Mouse (Mus musculus) liver, adult (tissue): ENCODE measurements around the gene Gng3.
A peak's percentile ranks its signal among the peaks of the same experiment; 100 is the strongest.

ENCODE experiments used
- GATA4 ChIP-seq: IDR thresholded peaks from 2 replicates; pipeline ENCODE4 v1.6.1; 2014; ENCODE audit warnings: mild to moderate bottlenecking, low read length; ENCODE audit not compliant: insufficient replicate concordance

Gng3 gene

DNA sequence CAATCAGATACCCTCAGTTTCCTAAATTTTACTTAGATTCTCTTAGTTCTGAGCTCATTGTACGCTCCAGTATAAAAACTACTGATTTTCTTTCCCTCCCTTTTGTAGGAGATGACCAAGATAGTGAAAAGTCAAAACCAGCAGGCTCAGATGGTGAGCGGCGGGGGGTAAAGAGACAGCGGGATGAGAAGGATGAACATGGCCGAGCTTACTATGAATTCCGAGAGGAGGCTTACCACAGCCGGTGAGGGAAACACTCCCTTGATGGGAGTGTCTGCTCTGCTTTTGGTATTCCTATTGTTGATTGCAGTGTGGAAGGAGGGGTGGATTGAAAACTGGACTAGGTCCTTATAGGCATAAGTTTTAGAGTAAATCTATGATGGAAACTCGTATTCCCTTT is 16.3 kb downstream of the Gng3 start:
- TF ChIP-seq GATA4, result no peak

DNA sequence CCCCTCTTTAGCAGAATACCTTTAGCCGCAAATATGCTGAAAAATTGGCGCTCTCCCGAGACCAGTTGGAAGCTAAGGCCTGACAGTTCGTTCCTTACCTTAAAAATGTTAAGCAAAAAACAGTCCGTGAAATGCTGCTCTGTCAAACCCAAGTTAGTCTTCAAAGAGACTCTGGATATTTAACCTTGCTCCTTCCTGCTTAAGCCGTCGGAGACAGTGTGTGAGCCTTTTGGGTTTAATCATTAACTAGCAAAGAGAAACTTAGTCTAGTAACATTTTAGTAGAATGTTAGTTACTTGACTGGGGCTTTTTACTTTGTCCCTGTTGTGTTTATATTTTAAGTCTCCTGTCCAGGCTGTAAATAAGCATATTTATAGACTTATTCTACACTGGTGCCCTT is 17.8 kb downstream of the Gng3 start:
- no peak for TF ChIP-seq GATA4

DNA sequence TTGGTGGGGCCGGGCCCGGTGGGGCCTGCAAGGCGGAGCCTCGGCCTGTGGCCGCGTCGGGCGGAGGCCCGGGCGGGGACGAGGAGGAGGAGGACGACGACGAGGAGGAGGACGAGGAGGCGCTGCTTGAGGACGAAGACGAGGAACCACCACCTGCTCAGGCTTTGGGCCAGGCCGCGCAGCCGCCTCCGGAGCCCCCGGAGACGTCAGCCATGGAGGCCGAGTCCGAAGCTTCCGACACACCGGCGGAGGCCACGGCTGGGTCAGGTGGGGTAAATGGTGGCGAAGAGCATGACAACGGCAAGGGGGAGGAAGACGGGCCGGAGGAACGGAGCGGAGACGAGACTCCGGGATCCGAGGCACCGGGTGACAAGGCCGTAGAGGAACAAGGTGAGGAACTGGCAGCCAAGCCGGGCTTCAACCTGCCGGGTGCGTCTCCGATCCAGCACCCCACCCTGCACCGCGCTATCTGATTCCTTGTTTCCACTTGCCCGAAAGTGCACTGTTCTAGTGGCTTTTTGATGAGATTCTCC is 18.5 kb downstream of the Gng3 start:
- TF ChIP-seq GATA4, result no peak

DNA sequence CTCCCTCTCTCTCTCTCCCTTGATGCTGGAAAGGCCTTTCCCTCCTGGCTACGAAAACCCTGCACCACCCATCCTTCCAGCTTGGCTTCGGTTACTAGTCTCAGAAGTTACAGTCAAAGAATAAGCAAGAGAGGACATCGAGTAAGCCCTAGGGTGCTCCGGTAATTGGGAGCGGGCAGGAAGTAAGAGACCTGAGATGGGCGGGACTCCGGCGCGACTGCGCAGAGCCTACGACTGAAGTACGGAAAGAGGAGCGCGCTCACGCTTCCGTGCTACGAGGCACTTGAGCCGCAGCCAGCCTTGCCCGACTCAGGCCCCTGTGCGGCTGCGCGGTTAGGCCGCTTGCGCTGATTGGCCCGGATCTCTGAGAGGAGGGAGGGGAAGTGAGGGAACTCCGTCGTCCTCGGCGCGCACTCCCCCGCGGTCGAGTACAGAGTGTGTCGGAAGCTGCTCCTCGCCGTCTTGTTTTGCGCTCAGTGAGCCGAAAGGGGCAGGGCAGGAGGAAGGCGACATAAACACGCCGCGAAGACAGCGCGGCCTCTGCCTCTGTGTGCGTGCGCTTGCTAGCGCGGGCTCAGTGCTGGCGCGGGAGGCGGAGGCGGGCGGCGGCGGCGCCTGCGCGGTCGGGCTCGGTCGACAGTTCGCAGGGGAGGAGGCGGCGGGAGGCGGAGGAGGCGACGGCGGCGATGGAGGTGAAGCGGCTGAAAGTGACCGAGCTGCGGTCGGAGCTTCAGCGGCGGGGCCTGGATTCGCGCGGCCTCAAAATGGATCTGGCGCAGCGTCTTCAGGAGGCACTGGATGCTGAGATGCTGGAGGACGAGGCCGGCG is 19.2 kb downstream of the Gng3 start, which contains the start of gene Hnrnpul2:
Gene Hnrnpul2, plus strand, starts transcription at position 415 of the 828 bp plus-strand sequence.
- no peak; the same call in 1 of the 2 replicates for TF ChIP-seq GATA4

DNA sequence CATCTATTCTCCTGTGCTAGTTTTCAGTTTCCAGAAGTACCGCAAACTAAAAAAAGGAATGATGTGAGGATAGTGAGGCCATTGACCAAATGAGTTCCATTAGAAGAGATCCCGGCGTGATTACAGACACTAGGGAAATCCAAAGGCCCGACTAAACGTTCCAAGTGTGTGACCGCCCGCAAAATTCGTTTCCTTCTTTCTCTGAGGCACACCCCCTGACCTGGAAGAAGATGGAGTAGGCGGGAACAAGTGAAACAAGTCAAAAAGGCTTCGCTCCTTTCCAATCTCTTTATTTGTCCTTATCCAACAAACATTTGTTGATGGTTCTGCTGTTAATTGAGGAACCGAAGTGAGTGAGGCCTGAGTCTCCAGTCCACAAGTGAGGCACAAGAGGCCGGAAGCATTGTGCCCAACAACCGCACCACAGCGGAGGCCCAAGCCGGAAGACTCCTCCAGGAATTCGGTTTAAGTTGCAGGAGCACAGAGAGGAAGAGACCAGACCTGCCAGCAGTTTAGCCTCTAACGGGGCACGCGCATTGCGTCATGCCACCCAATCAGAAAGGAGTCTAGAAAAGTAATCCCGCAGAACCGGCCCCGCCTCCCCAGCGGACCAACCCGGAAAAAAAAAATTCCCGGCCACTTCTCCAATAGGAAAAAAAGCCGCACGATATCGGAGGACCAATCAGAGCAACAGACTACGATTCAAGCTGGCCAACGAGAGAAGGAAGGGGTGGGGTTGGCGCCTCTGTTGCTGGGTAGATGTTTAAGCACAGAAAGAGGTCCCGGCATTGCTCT is 20.0 kb downstream of the Gng3 start, which contains the start of gene Ttc9c:
Gene Ttc9c, minus strand, starts transcription at position 533 of the 795 bp plus-strand sequence.
- TF ChIP-seq GATA4, result no peak

DNA sequence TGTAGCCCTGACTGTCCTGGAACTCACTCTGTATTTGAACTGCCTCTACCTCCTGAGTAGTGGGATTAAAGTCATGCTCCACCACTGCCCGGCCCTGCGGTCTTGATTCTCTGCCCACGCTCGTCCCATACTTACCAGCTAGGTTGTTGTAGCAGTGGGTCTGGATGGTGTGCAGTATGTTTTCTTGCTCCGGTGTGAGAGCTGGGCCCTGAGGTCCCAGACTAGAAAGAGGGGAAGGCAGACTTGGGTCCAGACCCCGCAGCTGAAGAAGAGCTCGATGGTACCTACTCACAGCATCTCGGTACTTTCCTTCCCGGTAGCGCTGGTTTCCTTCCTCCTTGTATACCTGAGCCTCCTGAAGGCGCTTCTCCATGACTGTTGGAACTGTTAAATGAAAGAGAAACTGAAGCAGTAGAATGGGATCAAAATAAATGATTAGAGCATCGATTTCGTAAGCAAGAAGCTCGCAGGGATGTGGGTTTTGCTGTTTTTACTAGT is 20.6 kb downstream of the Gng3 start:
- no peak for TF ChIP-seq GATA4

DNA sequence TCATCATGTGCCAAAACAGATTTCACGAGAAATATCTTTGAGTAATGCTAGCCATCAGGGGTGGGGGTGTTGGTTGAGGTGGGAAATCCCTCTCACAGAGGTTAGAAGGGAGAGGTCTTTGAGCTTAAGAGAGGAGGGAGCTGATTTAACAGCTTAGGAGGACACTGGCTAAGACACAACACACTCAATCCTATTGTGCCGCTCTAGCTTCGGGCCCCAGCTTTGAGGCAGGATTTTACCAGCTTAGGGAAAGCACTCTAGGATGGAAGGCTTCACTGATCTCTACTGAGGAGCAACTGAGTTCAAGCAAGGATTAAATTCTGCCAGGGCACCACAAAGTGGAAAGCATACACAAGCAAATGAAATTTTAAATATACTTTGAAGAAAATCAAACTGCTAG is 22.0 kb downstream of the Gng3 start:
- TF ChIP-seq GATA4, result no peak

DNA sequence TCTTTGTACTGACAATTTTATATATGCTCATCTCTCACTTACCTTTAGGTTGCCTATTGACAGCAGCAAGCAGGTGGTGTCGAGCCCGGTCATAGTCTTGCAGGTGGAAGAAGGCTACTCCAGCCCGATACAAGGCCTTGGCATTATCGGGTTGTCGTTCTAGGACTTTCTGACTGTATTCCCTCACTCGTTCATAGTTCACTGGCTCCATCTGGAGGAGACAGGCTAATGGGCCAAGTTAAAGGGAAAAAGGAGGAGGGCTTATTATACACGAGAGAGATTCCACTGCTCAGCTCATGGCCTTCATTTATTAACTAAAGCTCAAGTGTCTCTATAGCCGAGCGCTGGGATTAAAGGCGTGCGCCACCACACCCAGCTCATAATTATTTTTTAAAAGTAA is 23.2 kb downstream of the Gng3 start:
- no peak for TF ChIP-seq GATA4

DNA sequence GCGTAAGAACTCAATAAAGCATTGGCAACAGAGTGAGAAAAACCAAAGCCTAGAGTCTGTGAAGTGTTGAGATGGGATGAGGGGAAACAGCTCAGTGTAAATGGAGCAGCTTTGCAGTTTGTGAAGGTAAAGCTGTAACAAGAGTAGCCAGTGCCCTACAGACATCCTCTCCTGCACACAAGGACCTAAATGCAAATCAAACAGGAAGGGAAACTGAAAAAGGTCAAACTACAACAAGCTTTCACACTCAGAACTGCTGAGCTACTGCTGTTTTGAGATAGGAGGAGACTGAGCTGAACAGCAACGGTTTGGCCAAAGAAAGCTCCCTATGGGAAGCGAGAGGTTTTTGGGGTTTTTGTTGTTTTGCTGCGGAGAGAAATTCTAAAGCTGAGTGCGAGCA is 32.2 kb downstream of the Gng3 start:
- TF ChIP-seq GATA4, result no peak

DNA sequence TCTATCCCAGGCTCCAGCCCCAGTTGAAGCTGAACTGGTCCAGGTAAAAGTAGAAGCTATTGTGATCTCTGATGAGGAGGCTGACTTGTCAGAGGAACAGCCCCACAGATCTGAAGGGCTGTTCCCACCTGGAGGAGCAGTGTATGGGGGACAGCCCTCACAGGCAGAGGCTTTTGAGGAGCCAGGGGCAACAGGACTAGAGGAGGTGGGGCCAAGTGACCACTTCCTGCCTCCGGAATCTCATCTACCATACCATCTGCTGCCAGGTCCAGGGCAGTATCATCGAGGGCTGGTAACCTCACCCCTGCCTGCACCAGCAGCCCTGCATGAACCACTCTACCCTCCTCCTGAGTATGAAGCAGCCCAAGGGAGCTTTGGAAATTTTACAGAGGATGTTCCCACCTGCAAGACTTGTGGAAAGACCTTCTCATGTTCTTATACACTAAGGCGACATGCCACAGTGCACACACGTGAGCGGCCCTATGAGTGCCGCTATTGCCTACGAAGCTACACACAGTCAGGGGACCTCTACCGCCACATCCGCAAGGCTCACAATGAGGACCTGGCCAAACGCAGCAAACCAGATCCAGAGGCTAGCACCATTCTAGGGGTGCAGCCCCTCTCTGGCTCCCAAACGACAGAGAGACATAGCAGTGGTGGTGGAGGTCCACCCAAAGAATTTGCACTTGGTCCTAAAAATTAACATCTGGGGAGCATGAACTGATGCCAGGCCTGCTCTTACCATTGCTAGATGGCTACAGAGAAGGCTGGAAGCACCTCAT is 34.9 kb downstream of the Gng3 start:
- no peak for TF ChIP-seq GATA4

DNA sequence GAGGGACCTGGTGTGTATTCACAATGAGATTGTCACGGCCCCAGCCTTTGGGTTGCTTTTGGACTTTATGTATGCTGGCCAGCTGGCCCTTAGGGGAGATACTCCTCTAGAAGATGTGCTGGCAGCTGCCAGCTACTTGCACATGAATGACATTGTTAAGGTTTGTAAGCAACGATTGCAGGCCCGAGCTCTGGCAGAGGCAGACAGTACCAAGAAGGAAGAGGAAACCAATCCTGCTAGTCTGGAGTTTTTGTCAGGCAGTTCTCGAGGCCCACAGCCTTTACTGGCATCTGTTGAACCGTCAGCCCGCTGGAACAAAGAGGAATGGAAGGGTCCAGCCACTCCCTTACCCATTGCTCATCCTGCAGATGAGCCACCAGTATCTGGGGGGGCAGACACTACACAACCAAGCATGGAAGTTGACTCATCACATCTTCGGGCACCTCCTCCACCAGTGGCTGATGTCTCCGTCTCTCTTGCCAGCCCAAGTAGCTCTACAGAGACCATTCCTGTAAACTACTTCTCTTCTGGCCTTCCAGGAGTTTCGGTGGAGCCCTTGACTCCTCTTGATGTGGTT is 35.7 kb downstream of the Gng3 start:
- TF ChIP-seq GATA4, result no peak

DNA sequence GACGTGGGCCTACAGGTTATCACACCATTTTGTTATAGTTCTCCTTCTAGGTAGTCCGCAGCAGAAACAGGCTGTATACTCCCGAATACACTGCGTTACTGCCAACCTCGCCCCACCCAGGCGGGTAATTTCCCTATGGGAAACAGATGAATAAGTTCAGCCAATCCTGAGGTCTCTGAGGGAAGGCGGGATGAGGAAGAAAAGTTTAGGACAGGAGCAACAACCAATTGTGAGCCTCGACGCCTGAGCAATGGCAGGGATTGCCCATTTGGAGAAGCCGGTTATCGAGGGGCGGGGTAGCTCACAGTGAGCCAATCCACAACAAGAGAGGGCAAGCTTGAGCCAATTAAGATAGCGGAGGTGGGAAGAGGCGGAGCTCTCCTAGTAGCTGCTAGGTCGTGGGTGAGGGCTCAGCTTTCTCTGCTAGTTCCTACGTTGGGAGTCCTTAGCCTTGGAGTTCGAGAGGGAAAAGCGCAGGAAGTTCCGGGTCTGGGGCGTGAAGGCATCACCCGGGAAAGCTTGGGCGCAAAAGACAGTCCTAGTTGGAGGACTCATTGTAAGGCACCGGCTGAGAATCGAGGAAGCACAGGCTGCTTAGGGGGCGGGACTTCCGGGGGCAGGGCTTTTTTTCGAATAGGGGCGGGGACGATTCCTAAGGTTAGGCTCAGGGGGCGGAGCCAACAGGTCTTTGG is 36.7 kb downstream of the Gng3 start, which contains the start of gene Zbtb3:
Gene Zbtb3, plus strand, starts transcription at position 426 of the 692 bp plus-strand sequence.
- peak; percentile 48; the same call in 1 of the 2 replicates for TF ChIP-seq GATA4

DNA sequence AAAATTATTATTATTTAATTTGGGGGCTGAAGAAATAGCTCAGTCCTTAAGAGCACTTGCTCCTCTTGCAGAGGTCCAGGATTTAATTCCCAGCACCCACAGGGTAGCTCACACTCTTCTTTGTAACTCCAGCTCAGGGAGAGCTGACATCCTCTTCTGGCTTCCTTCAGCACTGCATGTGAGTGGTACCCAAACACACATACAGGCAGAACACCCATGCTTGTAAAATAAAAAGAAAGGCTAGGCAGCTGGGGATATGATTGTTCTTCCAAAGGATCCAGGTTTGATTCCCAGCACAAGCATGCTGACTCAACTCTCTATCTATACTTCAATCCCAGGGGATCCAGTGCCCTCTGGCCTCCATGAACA is 40.1 kb downstream of the Gng3 start:
- TF ChIP-seq GATA4, result no peak
